Mouse (Mus musculus) thymus, postnatal 14 days (tissue): ENCODE measurements around the gene Rwdd3.

ENCODE experiments used
- DNase-seq: peaks from one replicate; pipeline ENCODE4 v3.0.0; 2021

Rwdd3 gene

GRCm38 (mm10) chr3:121171243-121171871 lies at the start of gene Rwdd3:
Rwdd3 (minus strand) TSS chr3:121171695.
- peak; percentile 96 for DNase-seq

GRCm38 (mm10) chr3:121217011-121217410 lies 45.5 kb upstream of the Rwdd3 start:
- DNase-seq: no peak

- peak; percentile 59 for DNase-seq
Measured at GRCm38 (mm10) chr3:121213501-121213900, 42.0 kb upstream of the Rwdd3 start.

- DNase-seq: peak; percentile 51
Measured at GRCm38 (mm10) chr3:121212156-121212555, 40.7 kb upstream of the Rwdd3 start.

GRCm38 (mm10) chr3:121208994-121209393 lies 37.5 kb upstream of the Rwdd3 start:
- DNase-seq: no peak

- DNase-seq: no peak
Measured at GRCm38 (mm10) chr3:121206202-121206882, 34.8 kb upstream of the Rwdd3 start.

GRCm38 (mm10) chr3:121202638-121203037 lies 31.1 kb upstream of the Rwdd3 start:
- no peak for DNase-seq

- peak; percentile 32 for DNase-seq
Measured at GRCm38 (mm10) chr3:121201012-121201747, 29.7 kb upstream of the Rwdd3 start.

GRCm38 (mm10) chr3:121189199-121189598 lies 17.7 kb upstream of the Rwdd3 start:
- DNase-seq: no peak

GRCm38 (mm10) chr3:121187510-121187909 lies 16.0 kb upstream of the Rwdd3 start:
- DNase-seq: no peak

- no peak for DNase-seq
Measured at GRCm38 (mm10) chr3:121186925-121187324, 15.4 kb upstream of the Rwdd3 start.

- no peak for DNase-seq
Measured at GRCm38 (mm10) chr3:121185197-121185596, 13.7 kb upstream of the Rwdd3 start.

- DNase-seq: no peak
Measured at GRCm38 (mm10) chr3:121176011-121176410, 4.5 kb upstream of the Rwdd3 start.

GRCm38 (mm10) chr3:121174248-121174945 lies 2.9 kb upstream of the Rwdd3 start:
- DNase-seq: no peak

- DNase-seq: no peak
Measured at GRCm38 (mm10) chr3:121172718-121173117, 1.2 kb upstream of the Rwdd3 start.

- DNase-seq: no peak
Measured at GRCm38 (mm10) chr3:121171872-121172265, 374 bp upstream of the Rwdd3 start.

GRCm38 (mm10) chr3:121170631-121171030 lies 864 bp downstream of the Rwdd3 start:
- DNase-seq: no peak

GRCm38 (mm10) chr3:121169092-121169942 lies 2.2 kb downstream of the Rwdd3 start:
- DNase-seq: no peak

GRCm38 (mm10) chr3:121168581-121168980 lies 2.9 kb downstream of the Rwdd3 start:
- DNase-seq: no peak

GRCm38 (mm10) chr3:121163271-121163819 lies 8.2 kb downstream of the Rwdd3 start:
- peak; percentile 90 for DNase-seq

GRCm38 (mm10) chr3:121161661-121162060 lies 9.8 kb downstream of the Rwdd3 start:
- DNase-seq: peak; percentile 39

- no peak for DNase-seq
Measured at GRCm38 (mm10) chr3:121160424-121160823, 11.1 kb downstream of the Rwdd3 start.
